8 mouse cellular contexts compared by ENCODE assay signal in the genomic region with DNA sequence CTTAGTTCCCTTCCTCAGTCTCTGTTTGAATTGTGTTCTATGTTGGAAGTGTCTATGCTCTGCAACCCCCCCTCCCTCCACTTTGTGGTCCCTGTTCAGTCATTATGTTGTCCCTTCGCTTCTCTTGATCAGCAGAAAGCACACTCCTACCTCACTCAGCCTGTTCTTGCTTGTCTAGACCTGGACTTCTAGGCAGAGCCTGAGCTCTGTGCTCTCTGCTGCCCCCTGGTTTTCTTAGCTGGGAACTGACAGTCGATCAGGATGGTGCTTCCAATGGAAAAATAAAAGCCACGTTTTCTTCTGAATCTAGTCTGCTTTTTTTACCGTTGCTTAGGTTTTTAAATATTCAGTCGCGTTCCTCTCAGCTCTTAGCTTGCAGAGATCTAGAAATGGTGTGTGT. TPM values are rescaled to one million over a fixed set of nuclear protein-coding genes. Genes with fewer than 3 reads are reported as not detected.
A peak's percentile ranks its signal among the peaks of the same experiment; 100 is the strongest.
DNase-seq lines count a peak whose midpoint lies in the region; ATAC-seq and TF ChIP-seq lines count a peak whose summit lies in the region.

No protein-coding gene starts in this region.

- H3K4me1 ChIP-seq in G1E (ENCODE audit: insufficient read depth, low read depth, low read length): peaks cover 2% of the 10 kb centered on the region; the same call in 1 of the 2 replicates
- peaks cover 15% of the 10 kb centered on the region for H3K4me1 ChIP-seq in forebrain, embryonic 10.5 days
- H3K4me1 ChIP-seq in hindbrain, embryonic 12.5 days: peaks cover 13% of the 10 kb centered on the region; the same call in 1 of the 2 replicates

- peak; percentile 57 for DNase-seq in G1E (ENCODE audit: low spot score)
- peak; percentile 53 for DNase-seq in c-Kit-positive CD71-negative TER-119-negative erythroid progenitor cells, embryonic 14.5 days (ENCODE audit: low read depth)
- DNase-seq in forebrain, embryonic 10.5 days (ENCODE audit: extremely low spot score, low spot score): peak; percentile 67
- DNase-seq in layer of hippocampus, postnatal 10 days (ENCODE audit: low spot score in 2 of 2): peak; percentile 85 to 86
- peak; percentile 60 to 76 for DNase-seq in lung, postnatal 4 days
- peak; percentile 68 for DNase-seq in right cerebral cortex, postnatal 25 days
- DNase-seq in Muller cell, postnatal 12 days (ENCODE audit: inconsistent ontology term): no peak

- no peaks in the 10 kb centered on the region for H3K9me3 ChIP-seq in G1E (replicated peaks)
- H3K9me3 ChIP-seq in forebrain, embryonic 10.5 days: no peaks in the 10 kb centered on the region
- H3K9me3 ChIP-seq in hindbrain, embryonic 12.5 days (replicated peaks): no peaks in the 10 kb centered on the region

- no peak overlapping the region for H3K4me3 ChIP-seq in G1E (ENCODE audit: low read depth, low read length)
- no peak overlapping the region for H3K4me3 ChIP-seq in forebrain, embryonic 10.5 days
- no peak overlapping the region for H3K4me3 ChIP-seq in hindbrain, embryonic 12.5 days

- TF ChIP-seq CTCF in G1E (IDR thresholded peaks at IDR 0.05; ENCODE audit: low read depth, low read length): peak; percentile 66

- no peak overlapping the region for H3K9ac ChIP-seq in hindbrain, embryonic 12.5 days

- H3K36me3 ChIP-seq in G1E (replicated peaks): peaks cover 20% of the 10 kb centered on the region
- H3K36me3 ChIP-seq in forebrain, embryonic 10.5 days (replicated peaks): peaks cover 22% of the 10 kb centered on the region
- 0 out of 2 replicates have a peak, but pooled peaks cover 4% of the 10 kb centered on the region for H3K36me3 ChIP-seq in hindbrain, embryonic 12.5 days

- no peak overlapping the region for H3K27ac ChIP-seq in forebrain, embryonic 10.5 days
- H3K27ac ChIP-seq in hindbrain, embryonic 12.5 days: no peak overlapping the region

- no peak for ATAC-seq in G1E (ENCODE audit: extremely low read depth, insufficient number of reproducible peaks, low FRiP score, poor library complexity, severe bottlenecking)
- peak; percentile 72 for ATAC-seq in hindbrain, embryonic 12.5 days (ENCODE audit: low FRiP score)

- 17% methylated on average over 6 of the region's 6 CpGs for WGBS in forebrain, embryonic 10.5 days
- 14% methylated on average over 6 of the region's 6 CpGs for WGBS in hindbrain, embryonic 12.5 days

- no peak overlapping the region for H3K4me2 ChIP-seq in hindbrain, embryonic 12.5 days (replicated peaks)

- peaks cover 13% of the 10 kb centered on the region for H3K27me3 ChIP-seq in G1E (ENCODE audit: insufficient read depth, low read length)
- no peaks in the 10 kb centered on the region for H3K27me3 ChIP-seq in forebrain, embryonic 10.5 days (ENCODE audit: poor library complexity, severe bottlenecking)
- 0 out of 2 replicates have a peak, but pooled peaks cover 3% of the 10 kb centered on the region for H3K27me3 ChIP-seq in hindbrain, embryonic 12.5 days

RNA-seq across cellular contexts. Expression of gene Psors1c2, which starts 1.3 kb away (rescaled TPM):
- total RNA-seq in G1E (2014; fragmentation: Nextera tagmentation) (not detected in 2 replicates), G1E (2017) (0.22 TPM in 1 of 2 replicates, not detected in the other)
- polyA plus RNA-seq in G1E (2012): 1.1 TPM in 2 replicates
- 2.2 and 2.6 TPM in 2 replicates for polyA plus RNA-seq in forebrain, embryonic 10.5 days (2016; fragmentation: Nextera tagmentation; extraction: Ambion mirVana)
- 1.1 and 1.2 TPM in 2 replicates for polyA plus RNA-seq in hindbrain, embryonic 12.5 days (2016; fragmentation: Nextera tagmentation; extraction: Ambion mirVana)
- not detected for total RNA-seq in layer of hippocampus, postnatal 10 days (2021)

RNA-seq across cellular contexts. Expression of gene Cchcr1, which starts 17.4 kb away (rescaled TPM):
- 13.3 and 14.1 TPM in 2 replicates for total RNA-seq in G1E (2014; fragmentation: Nextera tagmentation)
- total RNA-seq in G1E (2017): 12.3 and 12.5 TPM in 2 replicates
- 18.7 and 19.3 TPM in 2 replicates for polyA plus RNA-seq in G1E (2012)
- 21.6 and 26.1 TPM in 2 replicates for polyA plus RNA-seq in forebrain, embryonic 10.5 days (2016; fragmentation: Nextera tagmentation; extraction: Ambion mirVana)
- 14.8 and 15.2 TPM in 2 replicates for polyA plus RNA-seq in hindbrain, embryonic 12.5 days (2016; fragmentation: Nextera tagmentation; extraction: Ambion mirVana)
- 1 to 10 TPM; 7.7 to 9.7 TPM for total RNA-seq in layer of hippocampus, postnatal 10 days (2021)

RNA-seq across cellular contexts. Expression of gene Cdsn, which starts 17.6 kb away (rescaled TPM):
- total RNA-seq in G1E (2014; fragmentation: Nextera tagmentation) (not detected in 2 replicates), G1E (2017) (not detected in 2 replicates)
- not detected in 2 replicates for polyA plus RNA-seq in G1E (2012)
- polyA plus RNA-seq in forebrain, embryonic 10.5 days (2016; fragmentation: Nextera tagmentation; extraction: Ambion mirVana): not detected in 2 replicates
- polyA plus RNA-seq in hindbrain, embryonic 12.5 days (2016; fragmentation: Nextera tagmentation; extraction: Ambion mirVana): 0.08 and 0.20 TPM in 2 replicates
- under 1 TPM; 0.51 to 0.78 TPM for total RNA-seq in layer of hippocampus, postnatal 10 days (2021)

RNA-seq across cellular contexts. Expression of gene Tcf19, which starts 17.7 kb away (rescaled TPM):
- 67.4 and 74.5 TPM in 2 replicates for total RNA-seq in G1E (2014; fragmentation: Nextera tagmentation)
- 29.8 and 37.2 TPM in 2 replicates for total RNA-seq in G1E (2017)
- polyA plus RNA-seq in G1E (2012): 62.1 and 63.4 TPM in 2 replicates
- polyA plus RNA-seq in forebrain, embryonic 10.5 days (2016; fragmentation: Nextera tagmentation; extraction: Ambion mirVana): 52.2 and 57.1 TPM in 2 replicates
- polyA plus RNA-seq in hindbrain, embryonic 12.5 days (2016; fragmentation: Nextera tagmentation; extraction: Ambion mirVana): 37.3 and 37.6 TPM in 2 replicates
- total RNA-seq in layer of hippocampus, postnatal 10 days (2021): 1 to 10 TPM; 7.5 to 8.0 TPM

RNA-seq across cellular contexts. Expression of gene Pou5f1, which starts 28.5 kb away (rescaled TPM):
- total RNA-seq in G1E (2014; fragmentation: Nextera tagmentation) (not detected in 2 replicates), G1E (2017) (0.11 TPM in 1 of 2 replicates, not detected in the other)
- polyA plus RNA-seq in G1E (2012): not detected in 2 replicates
- 0.12 TPM in 1 of 2 replicates, not detected in the other for polyA plus RNA-seq in forebrain, embryonic 10.5 days (2016; fragmentation: Nextera tagmentation; extraction: Ambion mirVana)
- not detected in 2 replicates for polyA plus RNA-seq in hindbrain, embryonic 12.5 days (2016; fragmentation: Nextera tagmentation; extraction: Ambion mirVana)
- under 1 TPM in 1 of 2 experiments, not detected in 1; 0.25 TPM for total RNA-seq in layer of hippocampus, postnatal 10 days (2021)
